Mouse (Mus musculus): Measurements from ENCODE around the gene Tgfbi.

Gene Tgfbi

GRCm38 (mm10) chr13:56597831-56598612 lies 11.3 kb upstream of the Tgfbi start:
- DNase-seq (ENCODE audit: inconsistent ontology term): peak; percentile 60

- DNase-seq (ENCODE audit: inconsistent ontology term): no peak
Observed at GRCm38 (mm10) chr13:56599511-56599910, 9.8 kb upstream of the Tgfbi start.

- DNase-seq (ENCODE audit: inconsistent ontology term): peak; percentile 53
Observed at GRCm38 (mm10) chr13:56600216-56600890, 9.0 kb upstream of the Tgfbi start.

- DNase-seq (ENCODE audit: inconsistent ontology term): peak; percentile 83
Observed at GRCm38 (mm10) chr13:56601199-56601598, 8.1 kb upstream of the Tgfbi start.

- no peak for DNase-seq (ENCODE audit: inconsistent ontology term)
Observed at GRCm38 (mm10) chr13:56605503-56605902, 3.8 kb upstream of the Tgfbi start.

- no peak for DNase-seq (ENCODE audit: inconsistent ontology term)
Observed at GRCm38 (mm10) chr13:56606724-56607123, 2.6 kb upstream of the Tgfbi start.

- no peak for DNase-seq (ENCODE audit: inconsistent ontology term)
Observed at GRCm38 (mm10) chr13:56607225-56607624, 2.1 kb upstream of the Tgfbi start.

- DNase-seq (ENCODE audit: inconsistent ontology term): peak; percentile 60
Observed at GRCm38 (mm10) chr13:56607846-56608245, 1.5 kb upstream of the Tgfbi start.

- no peak for DNase-seq (ENCODE audit: inconsistent ontology term)
Observed at GRCm38 (mm10) chr13:56611129-56611528, 1.8 kb downstream of the Tgfbi start.

GRCm38 (mm10) chr13:56611741-56612140 lies 2.4 kb downstream of the Tgfbi start:
- no peak for DNase-seq (ENCODE audit: inconsistent ontology term)

GRCm38 (mm10) chr13:56612331-56612730 lies 3.0 kb downstream of the Tgfbi start:
- peak; percentile 75 for DNase-seq (ENCODE audit: inconsistent ontology term)

GRCm38 (mm10) chr13:56613366-56613998 lies 4.2 kb downstream of the Tgfbi start:
- peak; percentile 80 for DNase-seq (ENCODE audit: inconsistent ontology term)

GRCm38 (mm10) chr13:56614768-56615167 lies 5.4 kb downstream of the Tgfbi start:
- DNase-seq (ENCODE audit: inconsistent ontology term): no peak

- DNase-seq (ENCODE audit: inconsistent ontology term): no peak
Observed at GRCm38 (mm10) chr13:56615223-56615622, 5.9 kb downstream of the Tgfbi start.

GRCm38 (mm10) chr13:56615864-56616263 lies 6.5 kb downstream of the Tgfbi start:
- peak; percentile 66 for DNase-seq (ENCODE audit: inconsistent ontology term)

- DNase-seq (ENCODE audit: inconsistent ontology term): no peak
Observed at GRCm38 (mm10) chr13:56616386-56616785, 7.1 kb downstream of the Tgfbi start.

GRCm38 (mm10) chr13:56617197-56617596 lies 7.9 kb downstream of the Tgfbi start:
- DNase-seq (ENCODE audit: inconsistent ontology term): no peak

- DNase-seq (ENCODE audit: inconsistent ontology term): no peak
Observed at GRCm38 (mm10) chr13:56622201-56622757, 13.0 kb downstream of the Tgfbi start.

- no peak for DNase-seq (ENCODE audit: inconsistent ontology term)
Observed at GRCm38 (mm10) chr13:56626524-56626923, 17.2 kb downstream of the Tgfbi start.

- no peak for DNase-seq (ENCODE audit: inconsistent ontology term)
Observed at GRCm38 (mm10) chr13:56630081-56630480, 20.8 kb downstream of the Tgfbi start.

- no peak for DNase-seq (ENCODE audit: inconsistent ontology term)
Observed at GRCm38 (mm10) chr13:56630552-56630951, 21.2 kb downstream of the Tgfbi start.

GRCm38 (mm10) chr13:56631332-56631731 lies 22.0 kb downstream of the Tgfbi start:
- no peak for DNase-seq (ENCODE audit: inconsistent ontology term)

All from Muller cell, postnatal 12 days (primary cell).